Mouse (Mus musculus): ENCODE measurements at regions not wholly inside any gene's neighbourhood (a gene's known extent, or its start where the extent isn't known, plus 50 kb on each side); places are given as distances from the start of the nearest gene placed in this dataset.

DNA sequence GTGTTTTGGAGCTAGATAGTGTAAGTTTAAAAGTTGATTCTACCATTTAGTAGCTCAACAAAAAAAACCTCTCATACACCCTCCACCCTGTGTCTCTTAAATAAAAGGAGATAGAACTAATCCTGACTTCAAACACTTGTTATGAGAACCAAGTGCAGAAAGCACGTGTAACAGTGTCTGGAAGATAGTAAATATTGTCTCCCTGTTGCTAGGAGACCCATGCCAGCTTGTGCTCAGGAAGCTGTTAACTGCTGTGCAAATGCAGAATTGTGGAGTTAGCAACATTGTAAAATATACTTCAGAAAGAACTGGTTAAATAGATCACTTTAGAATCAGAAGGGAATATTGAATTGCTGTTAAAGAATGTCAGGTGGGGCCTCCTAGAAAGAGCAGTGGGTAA, 496.7 kb upstream of the Ptger4 start:
- Histone ChIP-seq H3K4me1 (ENCODE audit: control insufficient read depth, insufficient read depth, low read length) (no peaks in the 10 kb centered on the region), H3K4me3 (ENCODE audit: low read depth, low read length) (no peak overlapping the region), H3K9me3 (replicated peaks; ENCODE audit: control insufficient read depth, low read length) (no peaks in the 10 kb centered on the region), H3K27ac (ENCODE audit: low read depth, low read length) (no peak overlapping the region), H3K9ac (ENCODE audit: low read length) (no peak overlapping the region), H3K27me3 (replicated peaks; ENCODE audit: control insufficient read depth, insufficient read depth, low read length) (no peaks in the 10 kb centered on the region), H3K4me2 (ENCODE audit: low read length) (no peak overlapping the region), H3K36me3 (ENCODE audit: control insufficient read depth, insufficient read depth, low read length) (no peaks in the 10 kb centered on the region)
- 45% methylated on average over 1 of the region's 1 CpGs for WGBS
- DNase-seq (ENCODE audit: low spot score) = peak; percentile 8
- no peak for ATAC-seq

DNA sequence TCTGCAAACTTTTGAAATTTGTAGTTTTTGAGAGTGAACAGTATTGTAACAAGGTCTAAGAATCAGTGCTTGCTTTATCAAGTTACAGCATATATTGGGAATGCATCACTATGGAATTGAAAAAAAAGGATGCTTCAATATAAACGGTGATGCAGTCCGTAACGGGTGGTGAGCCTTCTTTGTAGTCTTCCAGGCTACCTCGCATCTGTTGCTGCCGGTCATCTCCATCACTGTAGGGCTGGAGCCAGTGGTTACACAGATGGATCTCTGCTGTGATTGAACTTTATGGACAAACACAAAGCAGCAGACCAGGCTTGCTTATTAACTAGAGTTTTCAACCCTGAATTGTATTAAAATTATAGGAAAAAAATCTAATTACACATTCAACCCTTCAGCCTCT, 499.9 kb upstream of the Ptger4 start:
- H3K4me1 ChIP-seq (ENCODE audit: control insufficient read depth, insufficient read depth, low read length) = no peaks in the 10 kb centered on the region
- 91% methylated on average over 5 of the region's 5 CpGs for WGBS
- no peaks in the 10 kb centered on the region for H3K36me3 ChIP-seq (ENCODE audit: control insufficient read depth, insufficient read depth, low read length)
- H3K4me3 ChIP-seq (ENCODE audit: low read depth, low read length) = no peak overlapping the region
- DNase-seq (ENCODE audit: low spot score) = no peak
- H3K27ac ChIP-seq (ENCODE audit: low read depth, low read length) = no peak overlapping the region
- H3K9me3 ChIP-seq (replicated peaks; ENCODE audit: control insufficient read depth, low read length) = no peaks in the 10 kb centered on the region
- H3K27me3 ChIP-seq (replicated peaks; ENCODE audit: control insufficient read depth, insufficient read depth, low read length) = no peaks in the 10 kb centered on the region
- no peak overlapping the region for H3K4me2 ChIP-seq (ENCODE audit: low read length)
- H3K9ac ChIP-seq (ENCODE audit: low read length) = no peak overlapping the region
- no peak for ATAC-seq

DNA sequence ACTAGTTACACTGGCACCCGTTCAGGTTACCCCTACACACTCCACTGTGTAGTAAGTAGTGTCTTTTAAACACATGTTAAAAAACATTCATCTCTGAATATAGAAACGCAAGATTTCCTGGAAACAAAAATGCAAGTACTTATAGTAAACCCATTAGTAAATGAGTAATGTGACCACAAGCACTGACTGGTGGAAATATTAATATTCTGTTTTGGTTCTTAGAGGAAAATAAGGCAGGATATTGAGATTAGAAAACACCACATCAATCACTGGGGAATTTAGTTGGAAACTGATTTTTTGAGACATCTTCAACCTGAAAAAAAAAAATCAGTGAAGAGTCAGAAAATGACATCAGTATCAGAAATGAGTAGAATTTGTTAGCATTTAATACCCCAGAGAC, 514.7 kb upstream of the Ptger4 start:
- Histone ChIP-seq H3K36me3 (ENCODE audit: control insufficient read depth, insufficient read depth, low read length) (no peaks in the 10 kb centered on the region), H3K4me2 (ENCODE audit: low read length) (no peak overlapping the region), H3K27me3 (replicated peaks; ENCODE audit: control insufficient read depth, insufficient read depth, low read length) (no peaks in the 10 kb centered on the region), H3K4me3 (ENCODE audit: low read depth, low read length) (no peak overlapping the region), H3K4me1 (ENCODE audit: control insufficient read depth, insufficient read depth, low read length) (no peaks in the 10 kb centered on the region), H3K27ac (ENCODE audit: low read depth, low read length) (no peak overlapping the region), H3K9ac (ENCODE audit: low read length) (no peak overlapping the region), H3K9me3 (replicated peaks; ENCODE audit: control insufficient read depth, low read length) (no peaks in the 10 kb centered on the region)
- DNase-seq (ENCODE audit: low spot score) (no peak), ATAC-seq (no peak)
- WGBS = 89% methylated on average over 2 of the region's 2 CpGs

- no peak for DNase-seq (ENCODE audit: low spot score)
- Histone ChIP-seq H3K4me1 (ENCODE audit: control insufficient read depth, insufficient read depth, low read length) (no peaks in the 10 kb centered on the region), H3K9ac (ENCODE audit: low read length) (no peak overlapping the region), H3K4me3 (ENCODE audit: low read depth, low read length) (no peak overlapping the region), H3K9me3 (replicated peaks; ENCODE audit: control insufficient read depth, low read length) (no peaks in the 10 kb centered on the region), H3K4me2 (ENCODE audit: low read length) (no peak overlapping the region), H3K27ac (ENCODE audit: low read depth, low read length) (no peak overlapping the region), H3K27me3 (replicated peaks; ENCODE audit: control insufficient read depth, insufficient read depth, low read length) (no peaks in the 10 kb centered on the region), H3K36me3 (ENCODE audit: control insufficient read depth, insufficient read depth, low read length) (no peaks in the 10 kb centered on the region)
- no peak for ATAC-seq
- 93% methylated on average over 4 of the region's 4 CpGs for WGBS
Measured at GRCm38 (mm10) chr15:5762216-5762615, 518.2 kb upstream of the Ptger4 start.

DNA sequence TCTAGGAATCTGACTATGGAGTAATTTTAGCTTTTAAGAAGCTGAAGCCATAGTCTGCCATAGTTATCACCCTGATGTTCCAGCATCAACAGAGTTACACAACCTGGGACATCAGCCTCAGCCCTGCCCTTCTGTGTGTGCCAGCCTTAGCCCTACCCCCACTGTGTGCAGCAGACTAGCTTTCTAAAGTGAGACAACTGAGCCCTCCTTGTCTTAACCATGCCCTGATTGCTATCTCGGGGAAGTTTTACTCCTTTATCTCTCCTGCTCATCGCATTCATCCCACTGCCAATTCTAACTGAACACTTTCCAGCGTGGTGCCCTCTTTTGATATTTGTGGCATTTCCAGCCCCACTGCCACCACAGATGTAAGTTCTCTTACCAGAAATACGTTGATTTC, 522.5 kb upstream of the Dab2 start:
- no peak overlapping the region for H3K9ac ChIP-seq (ENCODE audit: low read length)
- H3K4me1 ChIP-seq (ENCODE audit: control insufficient read depth, insufficient read depth, low read length) = no peaks in the 10 kb centered on the region
- no peaks in the 10 kb centered on the region for H3K27me3 ChIP-seq (replicated peaks; ENCODE audit: control insufficient read depth, insufficient read depth, low read length)
- no peak overlapping the region for H3K27ac ChIP-seq (ENCODE audit: low read depth, low read length)
- H3K9me3 ChIP-seq (replicated peaks; ENCODE audit: control insufficient read depth, low read length) = no peaks in the 10 kb centered on the region
- WGBS = 86% methylated on average over 4 of the region's 4 CpGs
- DNase-seq (ENCODE audit: low spot score) (no peak), ATAC-seq (no peak)
- no peak overlapping the region for H3K4me3 ChIP-seq (ENCODE audit: low read depth, low read length)
- no peak overlapping the region for H3K4me2 ChIP-seq (ENCODE audit: low read length)
- H3K36me3 ChIP-seq (ENCODE audit: control insufficient read depth, insufficient read depth, low read length) = no peaks in the 10 kb centered on the region

GRCm38 (mm10) chr15:5799917-5800316, 499.7 kb upstream of the Dab2 start:
- no peak overlapping the region for H3K4me3 ChIP-seq (ENCODE audit: low read depth, low read length)
- 89% methylated on average over 3 of the region's 3 CpGs for WGBS

DNA sequence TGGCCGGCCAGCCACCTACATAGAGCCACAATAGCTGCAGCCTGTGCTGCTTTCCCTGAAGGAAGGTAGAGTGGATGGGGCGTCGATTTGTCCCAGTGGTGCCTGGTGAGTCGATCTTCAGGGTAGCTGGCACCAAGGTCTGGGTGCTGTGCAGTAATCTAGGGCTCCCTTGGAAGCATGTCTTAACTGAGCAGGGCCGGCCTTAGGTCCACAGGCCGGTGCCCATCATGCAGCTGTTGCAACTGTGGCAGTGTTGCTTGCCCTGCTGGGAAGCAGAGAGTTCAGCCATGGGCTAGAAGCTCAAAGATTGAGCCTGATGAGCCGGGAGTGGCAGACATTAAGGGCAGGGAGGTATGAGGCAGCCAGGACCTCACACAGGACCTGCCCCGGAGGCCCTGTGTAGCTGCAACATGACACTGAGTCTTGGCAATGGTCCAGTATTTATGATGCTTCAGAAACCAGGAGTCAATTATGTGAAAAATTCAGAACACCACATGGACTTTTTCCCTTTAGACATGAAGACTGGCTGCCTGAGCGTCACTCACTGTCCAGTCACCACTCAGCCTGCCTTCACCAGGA, 488.3 kb upstream of the Dab2 start:
- WGBS = 85% methylated on average over 9 of the region's 9 CpGs
- no peak for ATAC-seq
- Histone ChIP-seq H3K4me3 (ENCODE audit: low read depth, low read length) (no peak overlapping the region), H3K27me3 (replicated peaks; ENCODE audit: control insufficient read depth, insufficient read depth, low read length) (no peaks in the 10 kb centered on the region), H3K36me3 (ENCODE audit: control insufficient read depth, insufficient read depth, low read length) (no peaks in the 10 kb centered on the region), H3K4me2 (ENCODE audit: low read length) (no peak overlapping the region), H3K9me3 (replicated peaks; ENCODE audit: control insufficient read depth, low read length) (no peaks in the 10 kb centered on the region), H3K27ac (ENCODE audit: low read depth, low read length) (no peak overlapping the region), H3K4me1 (ENCODE audit: control insufficient read depth, insufficient read depth, low read length) (no peaks in the 10 kb centered on the region), H3K9ac (ENCODE audit: low read length) (no peak overlapping the region)
- no peak for DNase-seq (ENCODE audit: low spot score)

More at GRCm38 (mm10) chr15:5799917-5800316, 499.7 kb upstream of the Dab2 start:
- Histone ChIP-seq H3K9ac (ENCODE audit: low read length) (no peak overlapping the region), H3K4me2 (ENCODE audit: low read length) (no peak overlapping the region), H3K9me3 (replicated peaks; ENCODE audit: control insufficient read depth, low read length) (no peaks in the 10 kb centered on the region), H3K36me3 (ENCODE audit: control insufficient read depth, insufficient read depth, low read length) (no peaks in the 10 kb centered on the region), H3K27ac (ENCODE audit: low read depth, low read length) (no peak overlapping the region), H3K4me1 (ENCODE audit: control insufficient read depth, insufficient read depth, low read length) (no peaks in the 10 kb centered on the region), H3K27me3 (replicated peaks; ENCODE audit: control insufficient read depth, insufficient read depth, low read length) (no peaks in the 10 kb centered on the region)
- DNase-seq (ENCODE audit: low spot score) (no peak), ATAC-seq (no peak)

- ATAC-seq = no peak
- DNase-seq (ENCODE audit: low spot score) = no peak
Measured at GRCm38 (mm10) chr15:5811958-5812357, 487.6 kb upstream of the Dab2 start.

DNA sequence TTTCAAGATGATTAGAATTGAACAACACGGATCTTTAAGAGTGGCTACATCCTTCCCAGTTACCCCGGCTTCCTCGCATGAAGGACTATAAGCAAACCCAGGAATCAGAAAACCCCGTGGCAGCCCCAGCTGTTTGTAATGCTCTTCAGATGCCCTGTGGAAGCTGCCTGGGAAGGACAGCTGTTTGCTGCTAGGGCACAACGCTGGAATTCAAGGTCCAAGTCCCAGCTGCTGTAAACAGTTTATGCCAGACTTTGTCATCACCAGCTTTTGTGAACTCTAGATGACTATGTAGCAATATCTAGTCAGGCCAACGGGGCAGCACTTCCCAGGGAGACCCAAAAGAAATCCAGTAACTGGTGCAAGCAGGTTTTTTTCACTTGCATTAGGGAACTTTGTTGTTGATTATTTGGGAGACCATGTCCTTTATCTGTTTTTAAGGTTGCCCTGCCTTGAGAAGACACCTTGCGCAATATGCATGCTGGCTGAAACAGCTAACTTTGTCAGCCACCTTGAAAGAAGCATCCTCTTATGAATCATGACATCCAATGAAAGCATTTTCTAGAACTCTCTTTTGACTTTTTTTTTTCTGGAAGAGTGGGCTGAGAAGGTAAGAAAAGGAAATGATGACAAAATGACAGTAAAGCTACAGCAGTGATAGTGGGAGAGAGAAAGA, 481.5 kb upstream of the Dab2 start:
- no peaks in the 10 kb centered on the region for H3K9me3 ChIP-seq (replicated peaks; ENCODE audit: control insufficient read depth, low read length)
- H3K4me2 ChIP-seq (ENCODE audit: low read length) = no peak overlapping the region
- WGBS = 83% methylated on average over 7 of the region's 7 CpGs
- H3K4me1 ChIP-seq (ENCODE audit: control insufficient read depth, insufficient read depth, low read length) = no peaks in the 10 kb centered on the region
- H3K9ac ChIP-seq (ENCODE audit: low read length) = no peak overlapping the region
- no peaks in the 10 kb centered on the region for H3K27me3 ChIP-seq (replicated peaks; ENCODE audit: control insufficient read depth, insufficient read depth, low read length)
- no peak overlapping the region for H3K27ac ChIP-seq (ENCODE audit: low read depth, low read length)
- H3K4me3 ChIP-seq (ENCODE audit: low read depth, low read length) = no peak overlapping the region
- no peaks in the 10 kb centered on the region for H3K36me3 ChIP-seq (ENCODE audit: control insufficient read depth, insufficient read depth, low read length)
- DNase-seq (ENCODE audit: low spot score) (no peak), ATAC-seq (no peak)

More at GRCm38 (mm10) chr15:5811958-5812357, 487.6 kb upstream of the Dab2 start:
- H3K4me3 ChIP-seq (ENCODE audit: low read depth, low read length) = no peak overlapping the region
- H3K4me2 ChIP-seq (ENCODE audit: low read length) = no peak overlapping the region
- no peaks in the 10 kb centered on the region for H3K9me3 ChIP-seq (replicated peaks; ENCODE audit: control insufficient read depth, low read length)
- 77% methylated on average over 1 of the region's 1 CpGs for WGBS
- no peaks in the 10 kb centered on the region for H3K27me3 ChIP-seq (replicated peaks; ENCODE audit: control insufficient read depth, insufficient read depth, low read length)
- H3K4me1 ChIP-seq (ENCODE audit: control insufficient read depth, insufficient read depth, low read length) = no peaks in the 10 kb centered on the region
- no peak overlapping the region for H3K9ac ChIP-seq (ENCODE audit: low read length)
- H3K36me3 ChIP-seq (ENCODE audit: control insufficient read depth, insufficient read depth, low read length) = no peaks in the 10 kb centered on the region
- H3K27ac ChIP-seq (ENCODE audit: low read depth, low read length) = no peak overlapping the region

Data from forebrain, embryonic 14.5 days (tissue).